Mouse (Mus musculus) urinary bladder, postnatal 4 days (tissue): ENCODE data around the gene Slc11a2.

Experiments
- DNase-seq, 2 experiments: peaks; one replicate each; pipeline ENCODE4 v3.0.0; 2021 to 2022; ENCODE audit warnings: low spot score in 2 of 2

The Slc11a2 gene

DNA sequence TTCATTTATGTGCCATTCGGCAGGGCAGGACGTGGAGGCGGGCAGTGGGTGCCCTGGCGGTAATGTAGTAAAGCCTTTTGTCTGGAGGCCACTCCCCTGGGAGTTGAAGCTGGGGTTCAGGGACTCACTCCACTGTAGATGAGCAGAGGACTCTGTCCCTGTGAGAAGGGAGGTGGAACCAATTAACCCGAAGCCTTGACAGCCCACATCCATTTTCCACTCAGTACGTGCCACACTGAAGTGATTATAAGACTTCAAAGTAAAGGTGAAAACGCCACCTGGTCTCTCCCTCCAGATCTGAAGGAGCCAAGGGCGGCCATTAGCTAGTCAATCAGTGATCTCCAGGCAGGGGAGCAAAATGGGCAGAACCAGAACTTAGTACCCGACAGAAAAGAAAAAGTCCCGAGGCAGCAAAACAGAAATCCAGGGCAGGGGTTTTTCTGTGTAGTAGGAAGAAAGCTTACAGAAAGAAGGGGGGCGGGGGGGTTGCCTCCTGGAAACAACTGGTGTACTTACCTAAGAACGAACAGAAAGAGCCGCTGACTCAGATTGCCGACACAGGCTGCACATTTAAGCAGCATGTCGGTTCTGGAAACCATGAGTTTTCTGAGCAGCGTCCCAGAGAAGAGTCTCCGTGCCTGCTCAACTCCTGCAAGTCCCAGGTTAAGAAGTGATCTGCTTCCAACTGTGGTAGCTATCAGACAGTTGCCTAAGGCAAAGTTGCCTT lies at the start of gene Slc11a2:
Gene Slc11a2 (minus strand): TSS at position 677 of the 727 bp plus-strand sequence.
- no peak for DNase-seq

DNA sequence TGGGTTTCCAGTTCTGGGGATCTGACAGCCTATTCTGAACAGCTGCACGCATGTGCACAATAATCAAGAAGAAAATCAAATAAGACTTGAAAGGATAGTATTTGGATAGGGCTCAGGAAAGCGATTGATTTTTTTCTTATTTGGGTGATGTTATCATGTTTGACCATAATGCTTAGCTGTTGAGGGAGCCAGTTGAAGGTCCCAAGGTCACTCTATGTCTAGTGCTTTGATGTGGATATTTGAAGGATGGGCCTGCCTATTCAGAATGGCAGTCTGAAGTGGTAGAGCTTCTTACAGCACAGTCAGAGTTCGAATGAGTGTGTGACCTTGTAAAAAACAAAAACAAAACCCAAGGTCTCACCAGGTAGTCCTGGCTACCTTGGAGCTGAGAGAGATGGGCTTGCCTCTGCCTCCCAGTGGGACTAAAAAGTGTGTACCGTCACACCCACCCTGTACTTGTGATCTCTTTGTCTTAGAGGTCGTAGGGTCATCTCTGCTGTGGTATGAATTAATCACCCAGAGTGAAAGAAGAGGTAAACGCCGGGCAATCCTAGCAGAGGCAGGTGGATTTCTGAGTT lies 49.1 kb upstream of the Slc11a2 start:
- no peak for DNase-seq

GRCm38 (mm10) chr15:100470037-100470436 lies 45.2 kb upstream of the Slc11a2 start:
- no peak for DNase-seq

GRCm38 (mm10) chr15:100469189-100469545 lies 44.3 kb upstream of the Slc11a2 start:
- no peak for DNase-seq

GRCm38 (mm10) chr15:100468295-100469188 lies 43.7 kb upstream of the Slc11a2 start, which contains the start of gene Letmd1:
TSS of gene Letmd1 (plus strand) at chr15:100469023.
- peak; percentile 85 to 87 for DNase-seq

- DNase-seq: no peak
These were observed 42.9 kb upstream of the Slc11a2 start for GRCm38 (mm10) chr15:100467738-100468137.

DNA sequence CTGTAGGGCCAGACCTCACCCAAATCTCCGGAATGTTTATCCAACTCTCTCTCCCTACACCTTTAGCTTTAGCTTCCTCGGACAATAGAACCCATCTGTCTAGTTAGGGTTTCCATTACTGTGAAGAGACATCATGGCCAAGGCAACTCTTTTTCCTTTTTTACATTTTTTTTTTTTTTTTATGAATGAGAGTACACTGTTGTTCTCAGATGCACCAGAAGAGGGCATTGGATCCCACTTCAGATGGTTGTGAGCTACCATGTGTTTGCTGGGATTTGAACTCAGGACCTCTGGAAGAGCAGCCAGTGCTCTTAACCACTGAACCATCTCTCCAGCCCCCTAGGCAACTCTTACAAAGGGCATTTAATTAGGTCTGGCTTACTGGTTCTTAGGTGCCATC lies 40.6 kb upstream of the Slc11a2 start:
- no peak for DNase-seq

GRCm38 (mm10) chr15:100463712-100464111 lies 38.8 kb upstream of the Slc11a2 start:
- DNase-seq: peak; percentile 34 to 74

- no peak for DNase-seq
These were observed 37.2 kb upstream of the Slc11a2 start for GRCm38 (mm10) chr15:100462086-100462485.

DNA sequence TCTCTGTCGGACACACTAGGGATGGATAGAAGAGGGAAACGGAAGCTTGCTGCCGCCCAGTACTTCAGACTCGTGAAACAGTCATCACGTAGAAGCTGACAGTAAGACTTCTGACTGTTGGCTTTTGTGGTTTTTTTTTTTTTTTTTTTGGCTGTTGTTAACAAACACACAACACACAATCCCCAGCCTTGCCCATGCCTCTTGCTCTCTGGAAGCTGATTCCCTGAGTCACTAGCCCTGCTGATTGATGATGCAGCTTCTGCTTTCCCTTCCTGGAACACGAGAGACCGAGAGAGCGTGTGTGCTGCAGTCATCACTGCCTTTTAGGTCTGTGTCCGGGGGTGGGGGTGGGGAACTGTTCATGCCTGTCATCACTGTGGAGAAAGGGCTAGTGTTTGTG lies 36.8 kb upstream of the Slc11a2 start:
- DNase-seq: no peak

DNA sequence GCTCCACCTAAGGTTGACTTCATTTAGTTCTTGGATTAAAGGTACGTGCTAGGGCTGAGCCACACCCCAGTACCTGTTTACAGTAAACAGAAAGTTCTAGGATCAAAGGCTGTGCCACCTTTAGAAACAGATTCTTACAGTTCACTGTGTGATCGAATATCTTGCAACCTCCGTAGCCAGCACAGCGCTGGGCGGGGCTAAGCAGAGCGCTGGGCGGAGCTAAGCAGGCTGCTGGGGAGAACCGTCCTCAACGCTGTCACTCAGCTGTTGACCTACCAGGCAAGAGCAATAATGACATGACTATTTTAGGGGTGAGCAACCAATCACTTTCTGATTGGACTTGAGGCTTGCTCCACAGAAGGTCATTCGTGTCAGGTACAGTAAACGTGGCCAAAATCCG lies 36.1 kb upstream of the Slc11a2 start:
- DNase-seq: no peak

DNA sequence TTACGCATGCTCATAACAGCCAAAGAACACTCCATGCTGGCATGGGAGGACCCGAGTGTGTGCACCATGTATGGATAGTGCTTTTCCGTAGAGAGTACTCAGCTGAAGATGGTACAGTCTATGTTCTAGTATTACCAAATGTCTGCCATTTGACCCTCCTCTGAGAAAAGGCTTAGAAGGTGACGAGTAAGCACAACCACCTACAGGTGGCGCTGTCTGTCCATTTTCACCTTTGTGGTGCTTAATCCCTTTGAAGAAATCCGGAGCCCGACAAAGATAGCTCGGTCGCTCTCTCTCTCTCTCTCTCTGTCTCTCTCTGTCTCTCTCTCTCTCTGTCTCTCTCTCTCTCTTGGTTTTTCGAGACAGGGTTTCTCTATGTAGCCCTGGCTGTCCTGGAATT lies 33.2 kb upstream of the Slc11a2 start:
- no peak for DNase-seq

DNA sequence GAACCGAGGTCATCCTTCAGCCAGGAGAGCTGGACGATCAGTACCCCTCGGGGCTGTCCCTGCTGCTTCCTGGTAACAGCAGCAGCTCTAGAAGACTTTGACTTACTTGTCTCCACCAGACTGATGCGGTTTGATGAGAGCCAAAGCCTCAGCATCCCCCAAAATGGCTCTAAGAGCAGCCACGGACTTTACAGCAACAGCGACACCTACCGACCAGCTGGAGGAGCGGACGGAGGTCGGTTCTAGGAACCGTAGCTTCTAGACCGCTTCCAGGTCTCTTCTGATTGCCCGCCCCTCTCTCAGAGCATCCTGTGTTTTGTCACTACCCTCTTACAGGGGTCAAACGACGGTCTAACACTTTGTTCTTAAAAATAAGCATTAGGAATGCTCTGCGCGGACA lies 32.5 kb upstream of the Slc11a2 start:
- peak; percentile 51 to 73 for DNase-seq

DNA sequence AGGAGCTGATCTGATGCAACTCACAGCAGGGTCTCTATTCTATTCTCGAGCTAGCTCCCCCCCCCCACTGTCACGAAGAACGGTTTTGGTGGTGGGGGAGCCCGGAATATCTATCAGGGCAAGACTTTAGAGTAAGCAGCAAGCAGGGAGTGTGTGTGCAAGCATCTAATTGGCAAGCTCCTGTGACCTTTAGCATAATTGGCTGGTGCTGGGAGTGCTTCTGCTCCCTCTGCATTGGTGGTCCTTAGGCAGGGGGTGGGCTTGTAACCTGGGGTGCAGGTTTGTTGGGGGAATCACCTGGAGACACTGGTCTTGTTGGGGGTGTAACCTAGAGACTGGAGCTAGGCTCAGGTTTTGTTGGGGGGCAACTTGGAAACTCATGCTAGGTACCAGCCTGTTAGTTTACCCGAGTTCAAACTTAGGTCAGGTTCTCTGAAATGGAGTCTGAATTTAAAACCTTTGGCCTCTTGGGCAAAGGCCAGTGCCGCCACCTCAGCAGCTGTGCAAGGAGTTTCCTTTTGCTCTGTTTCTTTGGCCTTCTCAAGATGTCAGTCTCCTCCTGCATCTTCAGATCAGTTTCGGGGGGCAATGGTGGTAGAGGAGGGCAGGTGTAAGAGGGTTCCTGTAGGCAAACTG lies 31.6 kb upstream of the Slc11a2 start:
- no peak for DNase-seq

- DNase-seq: no peak
These were observed 27.6 kb upstream of the Slc11a2 start for GRCm38 (mm10) chr15:100452486-100452885.

DNA sequence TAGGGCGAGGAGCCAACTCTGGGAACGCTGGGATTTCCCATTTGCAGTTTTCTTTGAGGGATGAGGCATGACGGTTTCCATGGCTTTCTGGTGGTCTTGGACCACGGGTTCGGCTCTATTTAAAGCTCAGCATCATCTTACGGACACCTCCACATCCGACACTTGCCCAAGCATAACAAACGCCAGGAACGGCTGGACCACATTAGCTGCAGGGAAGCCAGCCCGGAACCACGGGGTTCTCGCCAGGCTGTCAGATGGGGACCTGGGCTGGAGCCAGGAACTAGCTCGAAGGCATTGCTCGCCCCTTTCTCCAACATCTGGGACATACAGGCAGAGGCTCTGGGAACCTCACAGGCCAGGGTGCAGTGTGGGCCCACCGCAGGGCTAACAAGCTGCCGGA lies 26.4 kb upstream of the Slc11a2 start:
- no peak for DNase-seq

GRCm38 (mm10) chr15:100449495-100449894 lies 24.6 kb upstream of the Slc11a2 start:
- DNase-seq: no peak

DNA sequence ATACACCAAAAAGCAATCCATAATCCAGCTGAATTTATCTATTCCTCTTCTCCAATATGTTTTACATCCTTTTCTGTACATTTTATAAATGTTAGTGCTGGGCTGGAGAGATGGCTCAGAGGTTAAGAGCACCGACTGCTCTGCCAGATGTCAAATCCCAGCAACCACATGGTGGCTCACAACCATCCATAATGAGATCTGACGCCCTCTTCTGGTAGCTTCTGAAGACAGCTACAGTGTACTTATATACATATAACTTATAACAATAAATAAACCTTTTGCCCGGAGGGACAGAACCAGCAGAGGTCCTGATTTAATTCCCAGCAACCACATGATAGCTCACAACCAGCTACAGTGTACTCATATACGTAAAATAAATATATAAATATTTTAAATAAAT lies 23.7 kb upstream of the Slc11a2 start:
- DNase-seq: no peak

- no peak for DNase-seq
These were observed 22.0 kb upstream of the Slc11a2 start for GRCm38 (mm10) chr15:100446887-100447286.

DNA sequence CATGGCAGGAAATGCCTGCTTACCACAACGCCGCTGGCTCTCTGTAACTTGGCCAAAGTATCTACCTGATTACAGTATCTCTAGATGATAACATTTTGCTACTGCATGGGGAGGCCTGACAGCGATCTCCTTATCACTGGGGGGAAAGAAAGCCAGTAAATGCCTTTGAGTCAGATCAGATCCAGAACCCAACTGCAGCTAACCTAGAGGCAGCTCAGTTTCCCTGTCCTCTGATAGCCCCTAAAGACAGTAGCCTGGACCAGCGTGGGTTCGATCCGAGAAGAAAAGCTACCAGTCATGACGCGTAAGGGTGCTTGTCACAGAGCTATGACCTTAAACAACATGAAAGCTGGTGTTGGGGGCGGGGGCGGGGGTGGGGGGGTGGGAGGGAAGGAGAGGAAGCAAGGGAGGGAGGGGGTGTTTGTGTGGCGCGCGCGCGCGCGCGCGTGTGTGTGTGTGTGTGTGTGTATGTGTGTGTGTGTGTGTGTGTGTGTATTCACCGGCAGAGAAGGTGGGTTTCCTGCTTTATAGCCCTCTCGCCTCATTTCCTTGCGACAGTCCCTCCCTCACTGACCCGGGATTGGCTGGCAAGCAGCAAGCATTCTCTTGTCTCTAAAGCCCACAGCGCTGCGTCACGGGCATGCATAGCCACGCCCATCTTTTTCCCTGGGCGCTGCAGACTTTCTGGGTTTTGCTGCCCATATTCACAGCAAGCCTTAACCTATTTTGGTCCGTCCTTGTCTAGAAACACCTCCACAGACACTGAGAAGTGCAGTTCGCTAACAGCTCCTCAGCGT lies 18.5 kb upstream of the Slc11a2 start:
- peak; percentile 75 to 83 for DNase-seq

GRCm38 (mm10) chr15:100436518-100436917 lies 11.6 kb upstream of the Slc11a2 start:
- no peak for DNase-seq
